Mouse (Mus musculus) cortical plate, adult 2 months (tissue): Measurements from ENCODE around the gene Lrig1. TPM values are rescaled to one million over a fixed set of nuclear protein-coding genes. Genes with fewer than 3 reads are reported as not detected.
A peak's percentile ranks its signal among the peaks of the same experiment; 100 is the strongest.

Experiments
- H3K27ac ChIP-seq: fragments of 200-500 bp; 2 replicates; pipeline ENCODE4 v1.5.1; 2012; ENCODE audit warnings: low read length, control low read depth, inconsistent platforms; ENCODE audit not compliant: insufficient read depth
- H3K4me1 ChIP-seq: fragments of 200-500 bp; 2 replicates; pipeline ENCODE4 v1.6.1; 2011; ENCODE audit warnings: low read length; ENCODE audit not compliant: control insufficient read depth, insufficient read depth
- H3K4me3 ChIP-seq: fragments of 200-500 bp; 2 replicates; pipeline ENCODE4 v1.5.1; 2011; ENCODE audit warnings: mild to moderate bottlenecking, low read length, control low read depth; ENCODE audit not compliant: insufficient read depth
- CTCF ChIP-seq: fragments of 200-500 bp; IDR thresholded peaks from 2 replicates; pipeline ENCODE4 v1.5.1; 2011; ENCODE audit warnings: mild to moderate bottlenecking, control low read depth, low read length; ENCODE audit not compliant: insufficient read depth; ENCODE audit errors: extremely low read depth
- POLR2A ChIP-seq: fragments of 200-500 bp; IDR thresholded peaks from 2 replicates; pipeline ENCODE4 v1.6.1; 2011; ENCODE audit warnings: mild to moderate bottlenecking, low read length, control low read depth; ENCODE audit not compliant: insufficient read depth; ENCODE audit errors: extremely low read depth
- polyA plus RNA-seq: library from polyadenylated mRNA; depleted of rRNA; stranded (reverse); fragments of >200 nt; gene quantifications from 2 replicates; pipeline ENCODE4 v1.2.3, GENCODE M21; 2012

Gene Lrig1
- polyA plus RNA-seq, 1 experiment: 19.7 TPM

DNA sequence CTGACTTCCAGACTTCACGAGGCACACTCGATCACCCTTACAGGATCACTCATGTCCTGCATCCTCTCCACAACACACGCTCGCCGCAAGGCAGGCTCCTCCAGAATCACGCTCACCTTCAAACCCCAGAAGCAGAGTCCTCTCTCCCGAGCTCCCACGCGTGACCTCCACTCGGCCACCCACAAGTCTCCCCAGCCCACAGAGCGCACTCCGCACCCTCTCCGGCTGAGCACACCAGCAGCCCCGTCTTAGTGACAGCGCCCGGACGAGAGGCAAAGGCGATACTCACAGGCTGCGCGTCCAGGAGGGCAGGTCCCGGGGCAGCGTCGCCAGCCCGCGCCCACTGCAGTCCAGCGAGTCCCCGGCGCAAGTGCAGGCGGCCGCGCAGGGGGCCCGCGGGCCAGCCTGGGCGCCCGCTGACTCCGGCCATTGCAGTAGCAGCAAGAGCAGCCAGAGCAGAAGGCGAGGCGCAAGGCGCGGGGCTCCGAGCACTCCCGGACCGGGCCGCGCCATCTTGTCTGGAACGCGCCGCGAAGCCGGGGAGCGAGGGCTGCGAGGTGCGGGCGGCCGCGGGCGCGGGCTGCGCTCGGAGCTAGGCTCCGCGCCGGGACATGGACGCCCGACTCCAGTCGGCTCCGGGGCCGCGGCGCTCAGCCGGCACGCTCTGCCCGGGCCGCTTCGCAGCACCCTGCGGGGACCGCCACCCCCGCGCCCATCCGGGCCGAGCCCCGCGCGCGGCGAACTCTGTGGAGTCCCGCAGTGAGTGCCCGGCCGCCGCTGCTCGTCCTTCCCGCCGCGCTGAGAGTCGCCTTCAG lies 578 bp downstream of the Lrig1 start:
- no peak for TF ChIP-seq POLR2A
- H3K4me1 ChIP-seq: peaks cover 1% of the 10 kb centered on the region; the same call in 1 of the 2 replicates
- H3K4me3 ChIP-seq: peak overlapping the region; percentile 77
- H3K27ac ChIP-seq: 0 out of 2 replicates have a peak overlapping the region, but pooled peaks have one; percentile 52

DNA sequence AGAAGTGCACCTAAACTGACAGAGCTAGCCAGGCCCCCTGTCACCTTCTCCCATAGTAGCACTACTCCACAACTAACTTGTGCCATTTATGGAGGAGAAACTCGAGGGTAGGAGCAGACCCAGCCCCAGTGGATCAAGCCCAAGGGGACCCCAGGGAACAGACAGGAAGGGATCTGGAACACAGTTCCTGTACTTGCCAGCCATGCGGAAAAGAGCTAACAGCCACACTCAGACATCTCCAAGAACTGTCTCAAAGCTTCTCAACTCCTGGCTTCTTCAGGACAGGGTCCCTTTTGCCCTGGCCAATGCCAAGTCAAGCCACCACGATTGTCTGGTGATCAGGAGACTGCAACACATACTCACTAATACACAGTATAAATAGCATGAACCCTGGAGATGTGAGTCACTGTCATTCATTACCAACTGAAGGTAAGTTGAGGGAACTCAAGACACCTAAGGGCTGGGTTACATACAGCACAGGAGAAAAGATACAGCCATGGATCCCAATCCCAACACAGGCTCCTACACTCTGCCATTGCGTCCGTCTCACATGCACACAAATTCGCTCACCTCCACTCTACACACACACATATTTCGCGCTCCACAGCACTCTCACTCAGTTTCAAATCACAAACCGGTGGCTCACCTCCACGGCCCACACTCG lies 1.3 kb downstream of the Lrig1 start:
- H3K4me1 ChIP-seq: peaks cover 1% of the 10 kb centered on the region; the same call in 1 of the 2 replicates
- H3K27ac ChIP-seq: 0 out of 2 replicates have a peak overlapping the region, but pooled peaks have one; percentile 13
- TF ChIP-seq CTCF (no peak), POLR2A (no peak)
- peak overlapping the region; percentile 77 for H3K4me3 ChIP-seq

DNA sequence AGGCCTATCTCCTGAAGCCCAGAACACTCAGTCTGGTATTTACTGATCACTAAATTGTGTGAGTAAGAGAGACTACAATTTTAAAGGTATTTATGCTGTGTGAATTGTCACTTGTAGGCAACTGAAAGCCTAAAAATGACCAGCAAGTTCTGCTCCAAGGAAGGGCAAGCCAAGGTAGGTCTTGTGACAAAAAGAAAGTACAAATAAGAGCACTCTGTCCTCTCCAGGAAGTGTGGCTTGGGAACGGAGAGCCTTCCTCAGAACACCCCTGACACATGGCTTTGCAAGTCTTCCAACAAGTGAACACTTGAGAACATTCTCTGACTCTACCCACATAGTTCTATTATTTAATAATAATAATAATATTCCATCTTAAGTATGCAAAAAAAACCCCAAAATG lies 2.5 kb downstream of the Lrig1 start:
- peaks cover 4% of the 10 kb centered on the region; the same call in 1 of the 2 replicates for H3K4me1 ChIP-seq
- H3K27ac ChIP-seq: no peak overlapping the region
- no peak for TF ChIP-seq CTCF
- TF ChIP-seq POLR2A: no peak
- H3K4me3 ChIP-seq: no peak overlapping the region

DNA sequence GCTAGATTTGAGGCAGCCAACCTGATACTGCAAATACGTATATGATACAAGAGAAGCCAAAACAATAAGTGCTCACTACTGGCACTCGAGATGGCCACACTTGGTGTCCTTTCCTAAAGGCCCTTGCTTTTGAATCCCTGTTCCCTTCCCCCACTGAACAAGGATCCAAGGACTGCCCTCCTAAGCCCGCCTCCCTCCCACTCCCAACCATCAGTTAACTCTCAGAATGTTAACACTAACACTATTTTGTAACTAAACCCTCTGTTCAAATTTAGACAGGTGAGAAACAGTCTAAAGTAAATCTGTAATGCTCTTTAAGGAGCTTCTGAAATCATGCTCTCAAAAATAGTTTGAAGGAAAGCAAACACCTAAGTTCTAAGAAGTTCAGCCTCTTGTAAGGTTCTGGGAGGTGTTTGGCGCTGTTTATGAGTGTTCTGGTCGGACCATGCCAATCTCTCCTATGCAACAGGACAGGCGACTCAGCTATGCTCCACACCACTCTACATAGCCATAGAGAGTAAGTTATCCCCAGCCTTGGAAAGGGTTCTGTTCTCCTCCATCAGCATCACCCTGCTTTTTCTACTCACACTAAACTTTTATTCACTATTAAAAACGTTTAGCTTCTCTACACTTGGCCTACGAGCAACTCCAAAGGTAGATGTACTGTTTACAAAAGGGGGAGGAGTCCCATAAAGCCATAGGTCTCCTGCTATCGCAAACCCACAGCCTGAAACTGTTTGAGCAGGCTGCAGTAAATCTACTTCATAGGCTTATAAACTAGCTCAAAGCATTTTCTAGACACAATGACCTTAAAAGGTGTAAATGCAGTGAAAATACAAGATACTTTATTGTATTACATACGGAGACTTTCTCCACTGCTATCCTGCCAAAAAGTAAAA lies 3.5 kb downstream of the Lrig1 start:
- Histone ChIP-seq H3K4me3 (no peak overlapping the region), H3K4me1 (peaks cover 4% of the 10 kb centered on the region; the same call in 1 of the 2 replicates), H3K27ac (no peak overlapping the region)
- TF ChIP-seq POLR2A (no peak), CTCF (no peak)

DNA sequence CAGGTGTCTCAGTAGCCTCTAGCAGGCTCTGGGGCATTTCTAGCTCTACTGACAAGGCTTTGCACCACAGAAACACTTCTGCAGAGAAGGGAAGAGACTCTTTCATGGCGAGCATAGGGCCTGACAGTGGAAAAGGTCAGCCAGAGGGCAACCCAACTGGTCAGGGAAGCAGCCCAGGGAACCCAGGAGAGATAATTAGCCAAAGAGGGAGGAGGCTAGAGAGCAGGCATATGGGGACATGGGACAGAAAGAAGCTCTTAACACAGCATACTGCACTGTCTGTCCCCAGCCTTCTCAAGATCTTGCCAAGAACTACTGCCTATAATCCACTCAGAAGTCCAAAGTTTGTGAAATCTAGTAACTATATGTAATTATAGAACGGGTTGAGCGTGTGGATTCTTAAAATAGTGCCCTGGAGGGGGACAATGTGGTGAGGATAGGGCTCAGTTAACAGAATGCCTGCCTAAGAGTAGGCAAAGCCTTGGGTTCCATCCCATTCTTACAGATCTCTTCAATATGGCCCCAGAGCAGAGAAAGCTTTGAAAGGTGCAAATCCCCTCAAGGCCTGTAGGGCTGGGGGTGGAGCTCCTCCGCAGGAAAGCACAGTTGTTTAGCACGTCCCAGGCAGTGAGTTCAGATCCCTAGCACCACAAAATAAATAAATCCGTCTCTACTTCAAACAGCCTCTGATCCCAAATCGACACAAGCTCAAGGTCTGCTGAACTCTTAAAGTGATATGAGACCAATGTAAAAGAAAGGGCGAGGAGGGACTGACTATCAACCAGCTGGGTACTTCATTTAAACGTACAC lies 4.6 kb downstream of the Lrig1 start:
- H3K27ac ChIP-seq: no peak overlapping the region
- H3K4me3 ChIP-seq: no peak overlapping the region
- peaks cover 4% of the 10 kb centered on the region; the same call in 1 of the 2 replicates for H3K4me1 ChIP-seq
- TF ChIP-seq CTCF (no peak), POLR2A (no peak)

DNA sequence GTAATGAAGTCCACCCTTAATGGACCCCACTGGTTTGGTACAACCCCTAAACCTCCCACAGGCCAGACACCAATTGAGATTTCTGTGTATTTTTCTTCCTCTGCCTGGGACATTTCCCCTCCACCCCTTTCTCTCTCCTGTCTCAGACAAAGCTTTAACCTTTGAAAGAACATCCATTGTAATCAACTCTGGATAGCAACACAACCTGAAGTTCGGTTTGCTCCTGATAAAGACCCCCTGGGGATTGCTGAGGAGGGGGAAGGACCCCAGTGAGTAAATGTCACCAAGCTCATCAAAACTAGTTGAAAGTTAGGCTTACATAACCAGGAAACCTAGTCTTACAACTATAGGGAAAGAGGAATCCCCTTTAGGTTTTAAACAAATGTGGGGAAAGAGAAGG lies 5.5 kb downstream of the Lrig1 start:
- Histone ChIP-seq H3K4me1 (peaks cover 4% of the 10 kb centered on the region; the same call in 1 of the 2 replicates), H3K27ac (no peak overlapping the region), H3K4me3 (no peak overlapping the region)
- TF ChIP-seq CTCF: no peak
- no peak for TF ChIP-seq POLR2A

DNA sequence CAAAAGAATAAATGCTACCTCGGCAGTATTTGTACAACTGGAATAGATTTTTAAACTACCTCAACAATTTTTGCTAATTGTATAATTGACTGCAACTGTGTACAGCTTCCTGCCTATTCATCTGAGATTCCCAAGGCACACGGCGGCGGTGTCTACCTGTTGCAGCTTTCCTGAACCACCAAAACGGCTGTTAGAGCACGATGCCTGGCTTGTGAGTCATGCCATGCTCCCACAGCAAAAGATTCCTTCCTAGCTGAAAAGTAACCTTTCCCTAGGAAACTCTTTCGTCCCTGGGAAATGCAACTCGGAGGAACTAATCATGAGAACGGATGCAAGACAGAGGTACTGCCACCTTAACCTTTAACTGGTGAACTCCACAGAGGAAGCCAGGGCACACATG lies 6.9 kb downstream of the Lrig1 start:
- H3K4me3 ChIP-seq: no peak overlapping the region
- H3K27ac ChIP-seq: no peak overlapping the region

DNA sequence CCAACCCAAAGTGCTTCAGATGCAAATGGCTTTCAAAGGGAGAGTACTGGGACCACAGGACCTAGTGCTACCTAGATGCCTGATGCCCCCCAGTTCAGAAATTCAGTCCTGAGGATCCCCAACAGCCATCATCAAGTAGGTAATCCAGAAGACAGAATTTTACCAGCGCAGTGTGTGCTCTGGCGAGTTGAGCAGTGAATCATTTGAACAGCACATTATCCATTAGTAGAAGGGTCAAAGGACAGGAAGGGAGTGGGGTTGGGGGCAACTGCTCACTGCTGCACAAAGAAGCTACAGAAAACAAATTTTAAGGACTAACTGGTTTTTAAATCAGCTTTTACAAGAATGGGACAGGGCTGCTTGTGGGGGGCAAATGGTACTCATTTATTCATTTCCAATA lies 8.0 kb downstream of the Lrig1 start:
- H3K4me1 ChIP-seq: peaks cover 3% of the 10 kb centered on the region; the same call in 1 of the 2 replicates
- TF ChIP-seq POLR2A (no peak), CTCF (no peak)
- H3K4me3 ChIP-seq: no peak overlapping the region
- H3K27ac ChIP-seq: no peak overlapping the region

More for the DNA sequence above, 6.9 kb downstream of the Lrig1 start:
- peaks cover 3% of the 10 kb centered on the region; the same call in 1 of the 2 replicates for H3K4me1 ChIP-seq
- no peak for TF ChIP-seq POLR2A
- no peak for TF ChIP-seq CTCF

DNA sequence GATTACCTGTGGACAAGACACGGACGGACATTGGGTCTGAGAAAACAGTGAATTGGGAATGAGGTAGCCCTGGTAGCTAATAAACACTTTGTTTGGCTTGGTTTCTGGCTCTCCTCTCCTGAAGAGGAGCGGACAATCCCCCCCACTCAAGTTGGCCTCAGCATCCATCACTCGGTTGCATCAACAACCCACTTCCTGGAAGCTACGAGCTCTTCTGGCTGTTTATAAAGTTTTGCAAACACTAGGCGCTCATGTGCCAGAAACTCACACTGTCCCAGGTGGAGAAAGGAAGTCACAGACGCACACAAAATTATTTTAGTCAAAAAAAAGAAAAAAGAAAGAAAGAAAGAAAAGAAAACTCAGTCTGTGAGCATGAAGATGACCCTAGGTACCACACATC lies 9.7 kb downstream of the Lrig1 start:
- H3K4me3 ChIP-seq: no peak overlapping the region
- TF ChIP-seq CTCF: no peak
- no peak for TF ChIP-seq POLR2A
- H3K4me1 ChIP-seq: peaks cover 3% of the 10 kb centered on the region
- no peak overlapping the region for H3K27ac ChIP-seq
